Mouse (Mus musculus): ENCODE measurements around the gene Prcc. TPM values are rescaled to one million over a fixed set of nuclear protein-coding genes. Genes with fewer than 3 reads are reported as not detected.

The Prcc gene
- polyA plus RNA-seq, 1 experiment, result 54.5 TPM

- Histone ChIP-seq H3K36me3 (ENCODE audit: control insufficient read depth, insufficient read depth, low read length) (peaks cover 32% of the 10 kb centered on the region), H3K4me3 (ENCODE audit: control insufficient read depth, insufficient read depth, low read length) (no peak overlapping the region), H3K4me1 (replicated peaks; ENCODE audit: control insufficient read depth, insufficient read depth, low read length) (peaks cover 7% of the 10 kb centered on the region), H3K27ac (ENCODE audit: control insufficient read depth, insufficient read depth, low read length) (no peak overlapping the region), H3K27me3 (ENCODE audit: control insufficient read depth, insufficient read depth, low read length) (no peaks in the 10 kb centered on the region)
- DNase-seq, result no peak
- no peak for TF ChIP-seq CTCF (IDR thresholded peaks at IDR 0.05; ENCODE audit: borderline replicate concordance, control insufficient read depth, extremely low read depth, insufficient read depth, low read length, poor library complexity)
- TF ChIP-seq POLR2A (IDR thresholded peaks at IDR 0.05; ENCODE audit: control insufficient read depth, extremely low read depth, insufficient read depth, low read length, poor library complexity), result no peak
- WGBS, result 95% methylated on average over 5 of the region's 5 CpGs
Observed at GRCm38 (mm10) chr3:87927452-87927851, 42.0 kb upstream of the Prcc start.

- Histone ChIP-seq H3K27ac (ENCODE audit: control insufficient read depth, insufficient read depth, low read length) (no peak overlapping the region), H3K4me3 (ENCODE audit: control insufficient read depth, insufficient read depth, low read length) (no peak overlapping the region), H3K36me3 (ENCODE audit: control insufficient read depth, insufficient read depth, low read length) (peaks cover 33% of the 10 kb centered on the region), H3K4me1 (replicated peaks; ENCODE audit: control insufficient read depth, insufficient read depth, low read length) (peaks cover 4% of the 10 kb centered on the region), H3K27me3 (ENCODE audit: control insufficient read depth, insufficient read depth, low read length) (no peaks in the 10 kb centered on the region)
- no peak for DNase-seq
- no peak for TF ChIP-seq POLR2A (IDR thresholded peaks at IDR 0.05; ENCODE audit: control insufficient read depth, extremely low read depth, insufficient read depth, low read length, poor library complexity)
- no peak for TF ChIP-seq CTCF (IDR thresholded peaks at IDR 0.05; ENCODE audit: borderline replicate concordance, control insufficient read depth, extremely low read depth, insufficient read depth, low read length, poor library complexity)
- WGBS, result 97% methylated on average over 7 of the region's 7 CpGs
Observed at GRCm38 (mm10) chr3:87924996-87925395, 39.6 kb upstream of the Prcc start.

- Histone ChIP-seq H3K27me3 (ENCODE audit: control insufficient read depth, insufficient read depth, low read length) (no peaks in the 10 kb centered on the region), H3K27ac (ENCODE audit: control insufficient read depth, insufficient read depth, low read length) (no peak overlapping the region), H3K4me1 (replicated peaks; ENCODE audit: control insufficient read depth, insufficient read depth, low read length) (no peaks in the 10 kb centered on the region), H3K4me3 (ENCODE audit: control insufficient read depth, insufficient read depth, low read length) (no peak overlapping the region), H3K36me3 (ENCODE audit: control insufficient read depth, insufficient read depth, low read length) (peaks cover 44% of the 10 kb centered on the region)
- 67% methylated on average over 9 of the region's 9 CpGs for WGBS
- TF ChIP-seq POLR2A (IDR thresholded peaks at IDR 0.05; ENCODE audit: control insufficient read depth, extremely low read depth, insufficient read depth, low read length, poor library complexity) (no peak), CTCF (IDR thresholded peaks at IDR 0.05; ENCODE audit: borderline replicate concordance, control insufficient read depth, extremely low read depth, insufficient read depth, low read length, poor library complexity) (no peak)
- no peak for DNase-seq
Observed at GRCm38 (mm10) chr3:87920270-87920943, 35.0 kb upstream of the Prcc start.

GRCm38 (mm10) chr3:87919336-87920108 is 34.1 kb upstream of the Prcc start, which contains the start of gene Mrpl24:
Mrpl24 (plus strand) TSS chr3:87919506.
- peak within 1 kb of the TSS; percentile 93 for H3K4me3 ChIP-seq (ENCODE audit: control insufficient read depth, insufficient read depth, low read length)
- peak; percentile 63 for DNase-seq
- no peaks in the 10 kb centered on the region for H3K27me3 ChIP-seq (ENCODE audit: control insufficient read depth, insufficient read depth, low read length)
- TF ChIP-seq POLR2A (IDR thresholded peaks at IDR 0.05; ENCODE audit: control insufficient read depth, extremely low read depth, insufficient read depth, low read length, poor library complexity), result no peak
- no peak for TF ChIP-seq CTCF (IDR thresholded peaks at IDR 0.05; ENCODE audit: borderline replicate concordance, control insufficient read depth, extremely low read depth, insufficient read depth, low read length, poor library complexity)
- H3K36me3 ChIP-seq (ENCODE audit: control insufficient read depth, insufficient read depth, low read length), result peaks cover 42% of the 10 kb centered on the region
- peak within 1 kb of the TSS; percentile 69 for H3K27ac ChIP-seq (ENCODE audit: control insufficient read depth, insufficient read depth, low read length)
- WGBS, result under 1% methylated on average over 30 of the region's 30 CpGs
- no peaks in the 10 kb centered on the region for H3K4me1 ChIP-seq (replicated peaks; ENCODE audit: control insufficient read depth, insufficient read depth, low read length)

GRCm38 (mm10) chr3:87918551-87918950 is 33.1 kb upstream of the Prcc start:
- Histone ChIP-seq H3K4me3 (ENCODE audit: control insufficient read depth, insufficient read depth, low read length) (no peak overlapping the region), H3K27me3 (ENCODE audit: control insufficient read depth, insufficient read depth, low read length) (no peaks in the 10 kb centered on the region), H3K36me3 (ENCODE audit: control insufficient read depth, insufficient read depth, low read length) (peaks cover 33% of the 10 kb centered on the region), H3K4me1 (replicated peaks; ENCODE audit: control insufficient read depth, insufficient read depth, low read length) (no peaks in the 10 kb centered on the region), H3K27ac (ENCODE audit: control insufficient read depth, insufficient read depth, low read length) (no peak overlapping the region)
- DNase-seq, result no peak
- 98% methylated on average over 1 of the region's 1 CpGs for WGBS
- TF ChIP-seq CTCF (IDR thresholded peaks at IDR 0.05; ENCODE audit: borderline replicate concordance, control insufficient read depth, extremely low read depth, insufficient read depth, low read length, poor library complexity), result no peak
- no peak for TF ChIP-seq POLR2A (IDR thresholded peaks at IDR 0.05; ENCODE audit: control insufficient read depth, extremely low read depth, insufficient read depth, low read length, poor library complexity)

GRCm38 (mm10) chr3:87916990-87917389 is 31.6 kb upstream of the Prcc start:
- no peaks in the 10 kb centered on the region for H3K4me1 ChIP-seq (replicated peaks; ENCODE audit: control insufficient read depth, insufficient read depth, low read length)
- DNase-seq, result no peak
- H3K4me3 ChIP-seq (ENCODE audit: control insufficient read depth, insufficient read depth, low read length), result no peak overlapping the region
- H3K27ac ChIP-seq (ENCODE audit: control insufficient read depth, insufficient read depth, low read length), result no peak overlapping the region
- TF ChIP-seq POLR2A (IDR thresholded peaks at IDR 0.05; ENCODE audit: control insufficient read depth, extremely low read depth, insufficient read depth, low read length, poor library complexity), result no peak
- TF ChIP-seq CTCF (IDR thresholded peaks at IDR 0.05; ENCODE audit: borderline replicate concordance, control insufficient read depth, extremely low read depth, insufficient read depth, low read length, poor library complexity), result no peak
- H3K27me3 ChIP-seq (ENCODE audit: control insufficient read depth, insufficient read depth, low read length), result no peaks in the 10 kb centered on the region
- H3K36me3 ChIP-seq (ENCODE audit: control insufficient read depth, insufficient read depth, low read length), result peaks cover 21% of the 10 kb centered on the region
- 100% methylated on average over 1 of the region's 1 CpGs for WGBS
